Mouse (Mus musculus) small intestine, adult 2 months (tissue): ENCODE measurements around the gene Nlrc3.

Experiments
- CTCF ChIP-seq: fragments of 200-500 bp; IDR thresholded peaks from 2 replicates; pipeline ENCODE4 v1.5.1; 2012; ENCODE audit warnings: low read depth, mild to moderate bottlenecking, control low read depth, inconsistent platforms, low read length, moderate library complexity, mixed read lengths; ENCODE audit not compliant: insufficient replicate concordance, insufficient read length; ENCODE audit errors: extremely low read depth
- POLR2A ChIP-seq: fragments of 200-500 bp; IDR thresholded peaks from 2 replicates; pipeline ENCODE4 v1.6.1; 2012; ENCODE audit warnings: low read depth, mild to moderate bottlenecking, control low read depth, inconsistent platforms, low read length, moderate library complexity

DNA sequence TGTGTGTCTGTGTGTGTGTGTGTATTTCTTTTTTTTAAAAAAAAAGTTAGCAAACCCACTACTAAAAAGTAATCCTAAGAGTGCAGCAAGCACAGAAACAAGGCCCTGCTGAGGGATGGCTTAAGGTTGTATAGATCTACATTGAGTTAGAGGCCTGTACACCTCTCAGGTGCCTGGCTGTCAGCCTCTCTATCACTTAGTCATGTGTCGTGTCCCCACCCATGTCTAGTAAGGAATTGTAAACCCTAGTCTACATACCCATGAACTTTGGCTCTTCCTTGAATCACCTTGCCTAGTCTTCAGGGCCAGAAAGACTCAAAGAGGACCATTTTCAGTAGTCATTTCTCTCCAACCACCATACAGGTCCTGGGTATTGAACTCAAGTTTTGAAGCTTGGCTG lies 79.9 kb downstream of the Nlrc3 start:
- TF ChIP-seq CTCF (no peak), POLR2A (no peak)
